Mouse (Mus musculus): Measurements from ENCODE around the gene Ube2v1.
"Not testable (repeated sequence)": the region's sequence is repeated elsewhere in the genome, so short reads cannot be mapped to it uniquely, and the experiment has no call there.

Gene Ube2v1

GRCm38 (mm10) chr2:167654911-167655600 lies 23.2 kb upstream of the Ube2v1 start:
- in situ Hi-C loops (cut with MboI, MseI) = no loop called here

GRCm38 (mm10) chr2:167652694-167653093 lies 20.8 kb upstream of the Ube2v1 start:
- in situ Hi-C loops (cut with MboI, MseI) = no loop called here

- in situ Hi-C loops (cut with MboI, MseI) = no loop called here
Measured at GRCm38 (mm10) chr2:167651622-167652021, 19.7 kb upstream of the Ube2v1 start.

GRCm38 (mm10) chr2:167649290-167650032 lies 17.6 kb upstream of the Ube2v1 start:
- in situ Hi-C loops (cut with MboI, MseI) = no loop called here

GRCm38 (mm10) chr2:167646411-167646810 lies 14.5 kb upstream of the Ube2v1 start:
- in situ Hi-C loops (cut with MboI, MseI) = no loop called here

GRCm38 (mm10) chr2:167643356-167644052 lies 11.6 kb upstream of the Ube2v1 start:
- in situ Hi-C loops (cut with MboI, MseI) = not testable (repeated sequence)

- in situ Hi-C loops (cut with MboI, MseI) = no loop called here
Measured at GRCm38 (mm10) chr2:167642164-167642563, 10.3 kb upstream of the Ube2v1 start.

- in situ Hi-C loops (cut with MboI, MseI) = no loop called here
Measured at GRCm38 (mm10) chr2:167641337-167641736, 9.4 kb upstream of the Ube2v1 start.

- in situ Hi-C loops (cut with MboI, MseI) = no loop called here
Measured at GRCm38 (mm10) chr2:167640279-167640678, 8.4 kb upstream of the Ube2v1 start.

GRCm38 (mm10) chr2:167634865-167635512 lies 3.1 kb upstream of the Ube2v1 start:
- in situ Hi-C loops (cut with MboI, MseI) = no loop called here

GRCm38 (mm10) chr2:167634338-167634770 lies 2.5 kb upstream of the Ube2v1 start:
- in situ Hi-C loops (cut with MboI, MseI) = no loop called here

GRCm38 (mm10) chr2:167633537-167633872 lies 1.6 kb upstream of the Ube2v1 start:
- in situ Hi-C loops (cut with MboI, MseI) = no loop called here

GRCm38 (mm10) chr2:167632731-167633536 lies 1.0 kb upstream of the Ube2v1 start:
- in situ Hi-C loops (cut with MboI, MseI) = no loop called here

GRCm38 (mm10) chr2:167631181-167631590 lies 709 bp downstream of the Ube2v1 start:
- in situ Hi-C loops (cut with MboI, MseI) = no loop called here

- in situ Hi-C loops (cut with MboI, MseI) = no loop called here
Measured at GRCm38 (mm10) chr2:167630421-167630820, 1.5 kb downstream of the Ube2v1 start.

- in situ Hi-C loops (cut with MboI, MseI) = no loop called here
Measured at GRCm38 (mm10) chr2:167629665-167630209, 2.2 kb downstream of the Ube2v1 start.

GRCm38 (mm10) chr2:167628872-167629271 lies 3.0 kb downstream of the Ube2v1 start:
- in situ Hi-C loops (cut with MboI, MseI) = no loop called here

- in situ Hi-C loops (cut with MboI, MseI) = no loop called here
Measured at GRCm38 (mm10) chr2:167627019-167627418, 4.9 kb downstream of the Ube2v1 start.

- in situ Hi-C loops (cut with MboI, MseI) = no loop called here
Measured at GRCm38 (mm10) chr2:167625670-167626069, 6.2 kb downstream of the Ube2v1 start.

GRCm38 (mm10) chr2:167624368-167625075 lies 7.4 kb downstream of the Ube2v1 start:
- in situ Hi-C loops (cut with MboI, MseI) = no loop called here

Data from T-helper 2 cell (primary cell).